Mouse (Mus musculus): ENCODE measurements at regions not wholly inside any gene's neighbourhood (a gene's known extent, or its start where the extent isn't known, plus 50 kb on each side); places are given as distances from the start of the nearest gene placed in this dataset.

DNA sequence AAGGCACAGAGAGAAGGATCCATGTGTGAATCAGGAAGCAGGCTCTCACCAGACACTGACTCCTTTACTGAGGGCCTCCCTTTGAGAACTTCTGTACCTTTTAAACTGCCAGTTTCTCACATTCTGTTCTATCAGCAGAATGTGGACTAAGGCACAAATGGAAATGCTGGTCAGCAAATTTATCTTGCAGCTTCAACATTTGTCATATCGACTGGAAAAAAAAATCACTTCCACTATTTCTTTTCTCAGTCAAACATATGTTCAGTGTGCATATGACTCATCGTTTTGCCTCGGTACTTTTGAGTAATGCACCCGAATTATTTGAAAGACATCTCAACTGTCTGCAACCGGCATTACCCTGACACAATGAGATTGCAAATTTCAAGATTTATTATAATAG lies 101.4 kb upstream of the Sphkap start:
- TF ChIP-seq POLR2A (IDR thresholded peaks at IDR 0.05; ENCODE audit: low read depth, low read length) (no peak), CTCF (IDR thresholded peaks at IDR 0.05; ENCODE audit: extremely low read depth, insufficient read length, insufficient replicate concordance, low read depth, low read length) (no peak)

Data from small intestine, adult 2 months (tissue).